Mouse (Mus musculus): ENCODE results near the gene Setdb1.

Gene Setdb1

DNA sequence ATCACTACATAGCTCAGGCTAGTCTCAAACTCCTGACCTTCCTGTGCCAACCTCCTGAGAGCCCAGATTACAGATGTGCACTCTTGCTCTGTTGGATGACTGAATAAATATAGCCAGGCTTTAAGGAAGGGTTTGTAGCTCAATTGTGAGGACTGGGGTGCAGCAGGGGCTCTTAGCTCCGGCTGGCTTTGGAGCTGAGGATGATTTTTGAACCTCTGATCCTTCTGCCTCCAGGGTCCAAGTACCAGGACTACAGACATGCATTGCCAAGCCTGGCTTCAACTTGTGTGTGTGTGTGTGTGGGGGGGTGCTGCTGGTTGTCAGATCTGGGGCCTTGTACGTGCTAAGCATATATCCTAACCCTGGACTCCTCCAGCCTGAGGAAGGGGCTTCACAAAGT is 64.1 kb downstream of the Setdb1 start:
- no peak for DNase-seq (ENCODE audit: low read depth)

DNA sequence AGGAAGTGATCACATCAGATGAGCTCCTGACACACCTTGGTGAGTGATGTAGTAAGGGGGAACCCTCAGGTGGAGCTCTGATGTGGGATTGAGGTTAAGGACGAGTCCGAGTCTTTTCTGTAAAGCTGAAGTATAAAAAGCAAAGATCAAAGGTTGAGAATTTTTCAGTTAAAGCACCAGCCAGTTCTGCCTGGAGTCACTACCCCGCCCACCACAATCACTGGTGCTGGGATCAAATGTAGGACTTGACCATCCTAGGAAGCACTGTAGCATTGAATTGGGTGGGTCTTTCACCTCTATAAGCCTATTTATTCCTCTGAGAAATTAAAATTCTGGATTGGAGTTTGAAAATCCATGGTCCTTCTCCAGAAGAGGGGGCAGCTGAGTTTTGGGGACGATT is 66.0 kb downstream of the Setdb1 start:
- no peak for DNase-seq (ENCODE audit: low read depth)

DNA sequence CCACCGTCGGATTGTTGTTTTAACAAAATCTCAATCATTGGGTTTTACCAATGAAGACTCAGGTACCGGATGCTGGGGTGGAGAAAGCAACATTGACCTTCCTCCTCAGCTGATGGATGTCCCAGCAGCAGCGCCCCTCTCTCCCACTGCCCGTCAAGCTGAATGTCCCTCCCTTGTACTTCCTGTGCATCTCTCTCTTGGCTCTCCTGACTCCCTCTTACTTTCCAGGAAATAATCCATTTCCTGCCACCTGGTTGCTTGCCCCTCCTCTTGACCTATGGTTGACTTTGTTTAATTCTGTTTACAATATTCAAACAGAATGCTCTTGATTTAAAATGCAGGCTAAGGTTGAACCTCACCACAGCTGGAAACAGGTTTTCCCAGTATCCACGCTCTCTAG is 66.8 kb downstream of the Setdb1 start:
- no peak for DNase-seq (ENCODE audit: low read depth)

DNA sequence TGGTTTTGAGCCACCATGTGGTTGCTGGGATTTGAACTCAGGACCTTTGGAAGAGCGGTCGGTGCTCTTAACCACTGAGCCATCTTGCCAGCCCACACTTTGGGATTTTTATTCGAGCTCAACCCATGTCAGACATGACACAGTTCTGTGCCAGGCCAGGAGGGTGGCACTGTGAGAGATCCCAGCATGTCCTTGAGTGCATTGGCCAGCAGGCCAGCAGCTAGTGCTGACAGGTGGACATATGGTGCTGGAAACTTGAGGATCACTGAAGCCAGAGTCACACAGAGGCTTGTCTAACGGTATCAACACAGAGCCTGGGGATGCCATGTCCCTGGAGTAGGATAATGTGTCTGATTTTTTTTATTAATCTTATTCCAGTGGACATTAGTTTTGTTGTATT is 67.6 kb downstream of the Setdb1 start:
- no peak for DNase-seq (ENCODE audit: low read depth)

DNA sequence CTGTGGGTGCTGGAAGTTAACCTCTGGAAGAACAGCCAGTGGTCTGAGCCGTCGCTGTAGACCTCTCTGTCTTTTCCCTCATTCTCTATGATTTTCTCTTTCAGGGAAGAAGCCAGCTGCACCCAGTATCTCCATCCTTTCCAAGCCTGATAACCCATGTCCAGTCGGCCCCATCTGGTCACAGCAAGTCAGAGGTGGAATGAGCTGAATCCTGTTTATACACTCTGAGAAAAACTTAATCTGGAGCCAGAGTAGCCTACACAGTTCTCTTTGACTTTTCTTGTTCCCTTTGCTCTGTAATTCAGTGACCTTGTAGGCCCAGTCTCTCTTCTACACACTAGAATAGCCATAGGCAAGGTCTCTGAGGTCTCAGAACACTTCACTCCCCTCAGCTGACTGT is 69.5 kb downstream of the Setdb1 start:
- DNase-seq (ENCODE audit: low read depth) = no peak

DNA sequence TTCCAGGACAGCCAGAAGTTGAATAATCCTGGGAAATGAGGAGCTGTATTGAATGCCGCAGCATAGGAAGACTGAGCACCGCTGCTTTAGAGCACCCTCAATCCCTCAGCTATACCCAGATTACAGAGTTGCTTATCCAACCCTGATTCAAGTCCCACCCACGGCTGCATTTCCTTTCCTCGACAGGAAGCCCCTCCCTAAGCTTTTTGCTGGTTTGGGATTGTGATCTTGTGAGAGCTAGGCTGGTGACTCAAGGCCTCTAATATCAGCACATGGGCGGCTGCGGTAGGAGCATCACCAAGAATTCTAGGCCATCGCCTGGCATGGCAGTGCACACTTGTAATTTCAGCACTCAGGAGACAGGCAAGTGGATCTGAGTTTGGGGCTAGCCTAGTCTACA is 70.5 kb downstream of the Setdb1 start:
- DNase-seq (ENCODE audit: low read depth) = no peak

DNA sequence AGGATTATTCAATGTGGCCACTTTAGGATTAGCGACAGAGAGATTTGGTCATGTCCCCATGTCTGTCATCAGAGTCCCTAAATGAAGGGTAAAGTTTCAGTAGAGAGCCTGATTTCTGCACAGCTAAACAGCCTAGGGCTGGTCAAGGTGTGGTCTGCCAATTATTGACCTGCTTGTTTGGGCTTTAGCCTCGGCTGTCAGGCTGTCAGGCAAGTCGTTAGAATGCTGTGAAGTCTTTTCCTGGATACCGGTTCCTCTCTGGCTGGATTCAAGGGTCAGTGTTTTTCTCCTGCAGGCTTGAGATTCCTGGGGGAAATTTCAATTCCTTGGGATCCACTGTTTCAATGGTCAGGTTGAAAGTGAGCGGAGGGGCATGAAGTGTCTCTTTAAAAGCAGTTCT is 71.0 kb downstream of the Setdb1 start:
- no peak for DNase-seq (ENCODE audit: low read depth)

DNA sequence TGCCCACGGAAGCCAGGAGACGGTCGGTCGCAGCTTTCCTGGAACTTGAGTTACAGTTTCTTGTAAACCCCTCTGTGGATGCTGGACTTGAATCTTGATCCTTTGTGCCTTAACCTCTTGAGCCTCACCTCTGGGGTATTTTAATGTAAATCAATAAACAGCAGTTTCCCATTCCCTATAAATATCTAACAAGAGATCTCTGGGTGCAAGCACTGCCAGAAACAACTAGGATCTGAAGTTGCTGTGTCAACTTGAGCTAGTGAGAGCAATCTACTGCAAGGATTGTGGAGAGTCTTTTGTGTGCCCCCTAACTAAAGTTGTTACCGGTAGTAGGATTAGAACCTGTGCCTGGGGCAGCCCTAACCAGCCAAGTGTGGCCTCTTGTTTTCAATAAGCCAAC is 71.6 kb downstream of the Setdb1 start:
- DNase-seq (ENCODE audit: low read depth) = no peak

DNA sequence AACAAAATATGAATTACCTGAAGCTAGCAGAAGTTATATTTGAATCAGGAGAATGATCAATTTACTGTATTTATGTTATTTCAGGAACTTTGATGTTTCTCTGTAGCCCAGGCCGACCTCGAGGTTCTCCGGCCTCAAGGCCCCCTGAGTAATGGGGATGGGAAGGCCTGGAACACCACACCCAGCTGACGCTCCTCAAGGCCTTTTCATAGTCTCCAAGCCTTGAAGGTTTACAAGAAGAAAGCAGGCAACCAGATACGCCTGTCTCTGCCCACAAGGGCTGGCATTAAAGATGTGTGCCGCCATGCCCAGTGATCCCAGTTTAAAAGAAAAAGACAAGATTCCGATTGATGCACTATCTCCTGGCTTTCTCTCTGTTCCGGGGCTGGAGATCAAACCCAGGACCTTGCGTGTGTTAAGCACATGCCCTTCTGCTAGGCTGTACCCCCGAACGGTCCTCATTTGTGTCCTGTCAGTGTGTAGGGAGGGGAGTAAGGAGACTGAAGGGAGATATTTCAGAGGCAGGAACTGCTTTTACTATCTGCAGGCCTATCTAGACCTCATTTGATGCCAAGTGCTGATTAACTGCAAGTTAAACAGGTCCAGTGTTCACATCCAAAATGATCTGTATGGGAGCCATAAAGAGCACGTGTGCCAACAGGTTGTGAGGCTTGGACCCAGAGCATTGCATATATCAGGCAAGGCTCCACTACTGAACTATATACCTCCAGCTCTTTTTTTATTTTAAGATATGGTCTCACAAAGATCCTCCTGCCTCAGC is 72.3 kb downstream of the Setdb1 start:
- no peak for DNase-seq (ENCODE audit: low read depth)

DNA sequence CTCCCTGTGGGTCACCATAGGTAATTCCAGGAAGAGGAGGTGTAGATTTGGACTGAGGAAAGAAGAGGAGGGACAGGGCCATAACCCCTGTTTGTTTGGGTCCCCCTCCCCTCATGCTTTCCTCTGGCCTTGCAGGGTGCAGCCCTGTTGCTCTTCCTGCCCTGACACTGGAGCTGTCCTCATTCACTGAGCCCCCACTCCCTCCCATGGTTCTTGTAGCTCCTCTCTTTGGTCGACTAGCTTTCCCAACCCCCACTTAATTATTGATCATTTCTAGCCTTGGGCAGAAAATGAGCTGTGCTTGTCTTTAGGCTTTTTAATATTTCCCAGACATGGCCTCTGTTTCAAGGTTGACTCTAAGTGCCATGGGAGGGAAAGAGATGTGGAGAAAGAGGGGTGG is 72.9 kb downstream of the Setdb1 start:
- no peak for DNase-seq (ENCODE audit: low read depth)

DNA sequence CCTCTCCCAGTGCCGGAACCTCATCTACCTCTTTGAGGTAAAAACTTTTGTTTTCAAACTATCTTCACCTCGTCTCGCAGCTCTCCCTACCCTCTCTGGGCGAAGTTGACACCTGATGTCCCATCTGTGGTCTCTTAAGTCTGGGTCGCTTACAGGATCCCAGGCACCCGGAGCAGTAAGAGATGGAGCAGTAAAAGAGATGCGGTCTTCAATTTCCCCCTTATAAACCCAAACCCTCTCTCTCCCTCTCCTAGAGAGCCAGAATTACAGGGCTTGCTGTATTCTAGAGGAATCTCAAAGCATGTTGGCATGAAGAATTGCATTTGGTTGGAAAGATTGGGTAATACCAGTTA is 73.4 kb downstream of the Setdb1 start:
- no peak for DNase-seq (ENCODE audit: low read depth)

DNA sequence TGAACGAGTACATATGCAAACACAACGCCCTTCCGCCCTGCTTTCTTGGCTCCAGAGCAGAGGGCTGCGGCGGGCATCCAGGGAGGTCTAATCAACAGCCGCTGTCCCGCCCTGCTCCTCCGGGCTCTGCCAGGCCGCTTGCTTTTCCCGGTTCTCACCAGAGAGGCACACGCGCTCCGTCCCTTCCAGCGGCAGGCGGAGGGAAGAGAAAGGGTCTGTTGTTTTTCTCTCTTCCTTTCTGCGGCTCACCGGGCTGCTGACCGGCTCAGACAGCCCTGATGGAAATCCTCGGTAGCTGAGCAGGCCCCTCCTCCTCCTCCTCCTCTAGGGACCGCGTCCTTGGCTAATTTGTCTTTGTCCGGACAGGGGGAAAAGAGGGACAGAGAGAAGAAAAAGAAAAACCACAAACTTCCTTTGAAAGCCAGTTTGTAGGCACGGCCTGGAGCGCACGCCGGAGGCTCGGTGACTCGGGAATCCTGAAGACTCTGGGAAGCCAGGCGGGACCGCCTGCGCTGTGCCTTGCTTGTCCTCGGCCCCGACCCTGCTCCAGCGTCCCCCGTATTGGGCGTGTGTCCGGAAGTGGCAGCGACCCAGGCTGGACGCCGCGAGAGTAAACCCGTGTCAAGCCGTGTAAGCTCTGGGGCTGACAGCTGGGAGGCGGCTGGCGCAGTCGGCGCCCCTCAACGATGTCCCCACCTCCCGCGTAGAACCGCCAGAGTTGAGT is 74.0 kb downstream of the Setdb1 start:
- DNase-seq (ENCODE audit: low read depth) = peak; percentile 70

DNA sequence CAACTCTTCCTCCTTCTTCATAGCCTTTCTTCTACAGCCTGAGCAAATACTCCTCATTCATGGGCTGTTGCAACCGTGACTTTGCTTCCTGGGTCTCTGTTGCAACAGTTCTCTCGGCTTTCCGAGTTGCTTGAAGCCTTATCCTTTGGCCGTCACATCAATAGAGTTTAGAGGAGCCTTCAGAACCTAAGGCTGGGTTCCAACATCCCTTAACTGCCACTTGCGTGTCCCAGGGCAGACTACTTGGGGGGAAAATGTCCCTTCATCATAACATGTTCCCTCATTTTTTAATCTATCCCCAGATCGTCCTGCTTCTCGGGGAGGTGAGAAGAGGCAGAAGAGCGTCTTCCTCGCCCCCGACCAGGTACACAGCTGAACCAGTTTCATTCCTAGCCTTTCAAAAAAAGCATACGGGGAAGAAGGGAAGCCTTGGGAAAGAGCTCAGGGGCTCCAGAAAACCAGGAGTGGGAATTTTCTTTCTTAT is 74.6 kb downstream of the Setdb1 start:
- DNase-seq (ENCODE audit: low read depth) = no peak

DNA sequence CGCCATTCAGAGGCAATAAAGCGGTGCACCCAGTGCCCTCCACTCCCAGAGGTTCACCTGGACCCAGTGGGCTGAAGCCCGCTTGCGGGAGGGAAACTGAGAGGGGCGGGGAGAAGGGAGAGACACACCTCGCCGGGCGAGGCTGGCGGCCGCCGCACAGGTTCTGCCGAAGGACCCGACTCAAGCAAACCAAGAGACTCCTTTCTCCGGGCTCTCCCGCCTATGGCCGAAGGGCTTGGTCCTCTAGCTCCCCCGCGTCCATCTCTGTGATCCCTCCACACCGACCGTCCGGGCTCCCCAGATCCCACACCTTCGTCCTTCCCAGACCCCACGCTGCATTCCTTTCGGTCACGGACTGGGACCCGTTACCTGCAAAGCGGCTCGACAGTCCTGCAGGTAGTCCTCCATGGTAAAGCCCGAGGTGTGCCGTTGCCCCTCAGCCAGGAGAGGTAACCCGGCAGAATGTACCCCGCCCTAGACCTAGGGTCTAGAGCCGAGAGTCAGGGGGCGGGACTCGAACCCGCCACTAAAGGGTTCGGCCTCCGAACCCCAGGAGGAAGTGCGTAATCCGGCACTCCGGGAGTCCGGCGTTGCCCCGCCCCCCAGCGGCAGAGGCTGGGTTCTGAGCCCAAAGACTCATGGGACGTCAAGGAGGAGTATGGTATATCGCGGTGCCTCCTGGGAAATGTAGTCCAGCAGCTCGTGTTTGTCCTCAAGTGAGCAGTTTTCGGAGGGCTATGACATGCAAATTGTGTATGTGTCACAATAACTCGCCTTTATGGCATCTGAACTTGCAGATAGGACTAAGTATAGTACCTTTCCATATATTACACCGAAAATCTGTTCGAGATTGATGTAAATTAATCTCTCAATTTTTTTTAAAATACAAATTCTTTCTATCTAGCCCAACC is 75.5 kb downstream of the Setdb1 start, which contains the start of the genes Mindy1 and Prune1:
TSS of gene Mindy1 (plus strand) at position 130 of the 911 bp plus-strand sequence.
TSS of gene Prune1 (minus strand) at position 861 of the 911 bp plus-strand sequence.
- DNase-seq (ENCODE audit: low read depth) = peak; percentile 98

DNA sequence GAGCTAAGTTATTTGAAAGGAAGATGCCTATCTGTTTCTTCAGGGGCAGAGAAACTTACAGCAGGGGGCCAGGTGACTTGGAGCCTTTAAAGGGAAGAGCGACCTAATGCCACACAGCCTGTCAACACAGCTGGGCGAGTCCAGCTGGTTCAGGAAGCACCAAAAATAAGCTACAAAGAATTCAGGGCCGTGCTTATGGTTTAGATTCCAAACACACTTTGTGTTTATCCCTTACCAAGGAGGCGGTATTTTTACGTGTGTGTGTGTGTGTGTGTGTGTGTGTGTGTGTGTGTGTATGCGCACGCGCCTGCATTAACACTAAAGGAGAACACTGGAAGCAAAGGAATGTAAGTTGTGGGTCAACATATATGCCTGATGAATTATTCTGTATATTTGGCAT is 76.3 kb downstream of the Setdb1 start:
- DNase-seq (ENCODE audit: low read depth) = peak; percentile 52

DNA sequence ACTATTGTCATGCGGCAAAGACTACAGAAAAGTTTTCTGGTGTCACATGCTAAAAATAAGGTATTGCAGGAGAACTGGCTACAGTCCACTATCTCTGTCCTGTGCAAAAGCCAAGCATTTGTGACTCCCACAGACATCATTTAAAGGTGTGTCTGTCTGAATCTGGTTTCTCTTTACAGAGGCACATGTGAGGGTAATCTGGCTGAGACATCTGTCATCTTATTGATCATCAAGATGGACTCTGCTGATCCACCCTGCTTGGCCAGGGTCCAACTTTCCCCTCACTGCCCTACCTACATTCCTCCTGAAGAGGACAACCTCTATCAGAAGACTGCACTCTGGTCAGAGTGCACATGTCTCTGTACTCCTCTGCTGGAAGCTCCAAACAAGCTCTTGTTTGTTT is 79.9 kb downstream of the Setdb1 start:
- no peak for DNase-seq (ENCODE audit: low read depth)

DNA sequence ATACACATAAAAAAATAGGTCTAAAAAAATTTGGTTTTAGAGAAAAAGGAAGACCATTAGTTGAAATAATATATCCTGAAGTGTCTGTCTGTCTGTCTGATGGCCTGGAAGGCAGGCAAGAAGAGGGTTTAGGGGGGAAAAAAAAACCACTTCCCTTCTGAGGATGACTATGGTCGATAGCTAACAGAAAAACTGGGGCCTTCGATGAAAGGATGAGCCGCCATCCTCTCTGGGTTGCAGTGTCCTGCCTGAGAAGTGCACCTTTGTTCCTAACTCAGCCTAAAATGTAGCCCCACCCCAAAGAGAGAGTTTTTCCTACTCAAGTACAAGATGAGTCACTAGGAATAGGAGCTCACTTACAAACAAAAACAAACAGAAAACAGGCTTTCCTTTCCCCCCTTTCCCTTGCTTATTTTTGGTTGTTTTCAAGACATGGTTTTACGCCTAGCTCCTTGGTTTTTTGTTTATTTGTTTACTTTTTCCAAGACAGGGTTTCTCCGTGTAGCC is 80.5 kb downstream of the Setdb1 start:
- no peak for DNase-seq (ENCODE audit: low read depth)

DNA sequence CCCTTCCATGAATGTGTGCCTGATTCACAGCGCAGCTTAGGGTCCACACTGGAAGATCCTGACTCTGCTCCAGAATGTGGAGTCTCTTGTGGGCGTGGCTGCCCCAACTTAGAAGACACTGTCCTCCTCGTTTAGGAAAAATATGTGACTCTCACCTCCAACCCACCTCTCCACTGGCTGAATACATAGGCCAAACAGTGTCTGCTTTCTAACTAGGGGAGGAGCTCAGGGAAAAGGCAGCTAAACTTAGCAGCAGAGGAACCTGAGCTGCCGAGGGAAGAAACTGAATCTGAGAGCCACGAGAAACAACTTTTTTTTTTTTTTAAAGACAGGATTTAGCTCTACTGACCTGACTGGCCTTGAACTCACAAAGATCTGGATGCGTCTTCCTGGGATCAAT is 81.8 kb downstream of the Setdb1 start:
- DNase-seq (ENCODE audit: low read depth) = no peak

DNA sequence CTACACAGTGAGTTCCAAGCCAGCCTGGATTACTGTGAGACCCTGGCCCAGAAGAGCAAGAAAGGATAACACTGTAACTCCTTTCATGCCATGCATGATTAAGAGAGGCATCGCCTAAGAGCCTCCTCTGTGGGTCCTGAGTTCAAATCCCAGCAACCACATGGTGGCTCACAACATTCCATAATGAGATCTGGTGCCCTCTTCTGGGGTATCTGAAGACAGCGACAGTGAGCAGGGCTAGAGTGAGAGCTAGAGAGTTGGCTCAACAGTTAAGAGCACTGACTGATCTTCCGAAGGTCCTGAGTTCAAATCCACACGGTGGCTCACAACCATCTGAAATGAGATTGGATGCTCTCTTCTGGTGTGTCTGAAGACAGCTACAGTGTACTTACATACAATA is 82.5 kb downstream of the Setdb1 start:
- no peak for DNase-seq (ENCODE audit: low read depth)
